Mouse (Mus musculus) limb, embryonic 14.5 days (tissue): ENCODE results near the gene Kif1b. TPM values are rescaled to one million over a fixed set of nuclear protein-coding genes. Genes with fewer than 3 reads are reported as not detected.

ENCODE experiments used
- ATAC-seq: fragments of 200-750 bp; cut with Nextera tagmentation; 2 replicates; pipeline ENCODE4 v1.8.0; 2017; ENCODE audit warnings: low read depth, moderate number of reproducible peaks, moderate TSS enrichment; ENCODE audit not compliant: low FRiP score
- DNase-seq: peaks from one replicate; pipeline ENCODE4 v3.0.0-alpha.2; 2015; ENCODE audit warnings: low spot score
- H3K27ac ChIP-seq: fragments of 300-500 bp; sonication (generic); replicated peaks from 2 replicates; pipeline ENCODE4 v1.5.1; 2014; ENCODE audit warnings: low read depth, mild to moderate bottlenecking, low read length, moderate library complexity, mixed read lengths
- H3K27me3 ChIP-seq: fragments of 300-500 bp; sonication (generic); 2 replicates; pipeline ENCODE4 v1.6.1; 2014; ENCODE audit warnings: low read length, mixed read lengths; ENCODE audit not compliant: control insufficient read depth, insufficient read depth
- H3K36me3 ChIP-seq: fragments of 300-500 bp; sonication (generic); 2 replicates; pipeline ENCODE4 v1.6.1; 2014; ENCODE audit warnings: mild to moderate bottlenecking, low read length, moderate library complexity, mixed read lengths; ENCODE audit not compliant: control insufficient read depth, insufficient read depth
- H3K4me1 ChIP-seq: fragments of 300-500 bp; sonication (generic); 2 replicates; pipeline ENCODE4 v1.6.1; 2014; ENCODE audit warnings: antibody characterized with exemption, low read length, mixed read lengths; ENCODE audit not compliant: control insufficient read depth, insufficient read depth
- H3K4me2 ChIP-seq: fragments of 300-500 bp; sonication (generic); replicated peaks from 2 replicates; pipeline ENCODE4 v1.6.1; 2014; ENCODE audit warnings: low read depth, mild to moderate bottlenecking, low read length, moderate library complexity; ENCODE audit not compliant: severe bottlenecking
- H3K4me3 ChIP-seq: fragments of 300-500 bp; sonication (generic); replicated peaks from 2 replicates; pipeline ENCODE4 v1.5.1; 2014; ENCODE audit warnings: low read length
- H3K9ac ChIP-seq: fragments of 300-500 bp; sonication (generic); 2 replicates; pipeline ENCODE4 v1.6.1; 2014; ENCODE audit warnings: mild to moderate bottlenecking, low read depth, low read length, moderate library complexity; ENCODE audit not compliant: severe bottlenecking
- H3K9me3 ChIP-seq: fragments of 300-500 bp; sonication (generic); 2 replicates; pipeline ENCODE4 v1.6.1; 2016; ENCODE audit warnings: low read length; ENCODE audit not compliant: control insufficient read depth
- POLR2A ChIP-seq: fragments of 200-500 bp; IDR thresholded peaks from 2 replicates; pipeline ENCODE4 v1.8.0; 2012; ENCODE audit warnings: inconsistent platforms, mild to moderate bottlenecking, moderate library complexity, borderline replicate concordance; ENCODE audit not compliant: insufficient read depth, insufficient read length; ENCODE audit errors: extremely low read depth
- WGBS: fragments of 180-500 bp; shearing (Covaris S2); extraction: QIAGEN DNeasy Blood & Tissue Kit; methylation state at CpG from one replicate; pipeline ENCODE4 v1.1.7; 2014; 5-methylcytosine and 5-hydroxymethylcytosine counted together
- polyA plus RNA-seq, 2 experiments: library from polyadenylated mRNA; depleted of rRNA in 1 of 2; stranded (reverse) in 1 of 2; unstranded in 1 of 2; fragments of >200 nt; fragmentation: Nextera tagmentation in 1 of 2; extraction: Ambion mirVana in 1 of 2; gene quantifications; 2 replicates each; pipeline versions ENCODE4 v1.2.1 to v1.2.3; 2012 to 2014

Kif1b gene
- polyA plus RNA-seq, 2 experiments: 35.0 to 50.3 TPM

DNA sequence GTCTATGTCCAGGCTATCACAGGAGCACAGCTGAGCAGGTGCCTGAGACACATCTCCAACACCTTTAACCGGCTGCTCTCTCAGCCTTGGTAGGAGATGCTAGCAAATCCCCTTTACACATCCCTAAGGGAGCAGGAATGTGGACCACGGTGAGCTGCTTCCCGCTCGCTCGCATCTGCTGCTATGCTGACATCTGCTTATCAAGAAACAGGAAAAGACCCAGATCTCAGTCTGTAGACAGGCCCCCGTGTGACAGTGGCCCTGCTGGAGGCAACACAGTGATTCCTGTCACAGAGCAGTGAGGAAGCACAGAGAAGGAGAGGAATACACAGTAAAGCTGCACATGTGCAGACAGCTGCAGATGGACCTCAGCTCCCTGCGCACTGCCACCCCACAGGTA is 28.8 kb upstream of the Kif1b start:
- Histone ChIP-seq H3K4me1 (no peaks in the 10 kb centered on the region), H3K27me3 (no peaks in the 10 kb centered on the region), H3K4me2 (no peak overlapping the region), H3K4me3 (no peak overlapping the region), H3K27ac (no peak overlapping the region), H3K36me3 (peaks cover 94% of the 10 kb centered on the region), H3K9me3 (no peaks in the 10 kb centered on the region), H3K9ac (no peak overlapping the region)
- no peak for TF ChIP-seq POLR2A
- DNase-seq (no peak), ATAC-seq (no peak)
- WGBS: 91% methylated on average over 7 of the region's 7 CpGs

DNA sequence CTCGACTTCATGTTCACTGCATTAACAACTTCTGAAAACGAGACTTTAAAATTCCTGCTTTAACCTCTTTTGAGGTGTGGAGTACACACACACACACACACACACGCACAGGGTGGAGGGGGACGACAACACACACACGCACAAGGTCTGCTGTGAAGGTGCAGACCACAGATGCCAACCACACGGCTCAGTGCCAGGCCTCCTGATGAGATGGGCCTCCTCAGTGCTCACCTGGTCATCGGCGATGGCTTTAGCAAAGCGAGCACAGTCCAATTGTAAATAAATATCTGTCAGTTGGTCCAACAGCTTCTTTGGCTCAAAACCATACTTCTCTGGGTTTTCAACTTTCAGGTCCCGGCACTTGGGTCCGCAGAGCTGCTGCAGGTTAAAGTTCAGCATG is 27.4 kb upstream of the Kif1b start:
- Histone ChIP-seq H3K36me3 (peaks cover 94% of the 10 kb centered on the region), H3K4me1 (no peaks in the 10 kb centered on the region), H3K27ac (no peak overlapping the region), H3K4me3 (no peak overlapping the region), H3K4me2 (no peak overlapping the region), H3K27me3 (no peaks in the 10 kb centered on the region), H3K9me3 (no peaks in the 10 kb centered on the region), H3K9ac (no peak overlapping the region)
- WGBS: 89% methylated on average over 11 of the region's 11 CpGs
- no peak for ATAC-seq
- no peak for DNase-seq
- no peak for TF ChIP-seq POLR2A

DNA sequence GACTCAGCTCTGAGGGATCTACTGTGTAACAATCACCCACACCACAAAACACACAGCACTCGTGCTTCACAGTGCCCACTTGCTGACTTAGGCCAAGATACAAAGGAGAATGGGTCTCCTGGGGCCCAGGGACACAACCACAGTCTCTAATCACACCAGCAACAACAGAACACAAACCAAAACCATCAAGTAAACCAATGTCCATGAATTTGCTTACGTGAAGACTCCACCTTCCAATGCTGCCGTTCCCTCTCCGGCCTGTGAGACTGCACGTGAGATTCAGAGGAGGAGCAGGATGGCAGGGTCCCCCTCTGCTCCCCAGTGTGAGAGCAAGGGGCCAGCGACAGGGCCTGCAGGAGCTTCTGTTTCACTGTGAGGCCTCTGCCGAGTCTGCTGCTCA is 25.2 kb upstream of the Kif1b start:
- Histone ChIP-seq H3K4me3 (no peak overlapping the region), H3K27me3 (no peaks in the 10 kb centered on the region), H3K4me2 (no peak overlapping the region), H3K27ac (no peak overlapping the region), H3K9me3 (no peaks in the 10 kb centered on the region), H3K36me3 (peaks cover 95% of the 10 kb centered on the region), H3K9ac (no peak overlapping the region), H3K4me1 (no peaks in the 10 kb centered on the region)
- DNase-seq: no peak
- no peak for ATAC-seq
- WGBS: 88% methylated on average over 7 of the region's 7 CpGs
- no peak for TF ChIP-seq POLR2A

DNA sequence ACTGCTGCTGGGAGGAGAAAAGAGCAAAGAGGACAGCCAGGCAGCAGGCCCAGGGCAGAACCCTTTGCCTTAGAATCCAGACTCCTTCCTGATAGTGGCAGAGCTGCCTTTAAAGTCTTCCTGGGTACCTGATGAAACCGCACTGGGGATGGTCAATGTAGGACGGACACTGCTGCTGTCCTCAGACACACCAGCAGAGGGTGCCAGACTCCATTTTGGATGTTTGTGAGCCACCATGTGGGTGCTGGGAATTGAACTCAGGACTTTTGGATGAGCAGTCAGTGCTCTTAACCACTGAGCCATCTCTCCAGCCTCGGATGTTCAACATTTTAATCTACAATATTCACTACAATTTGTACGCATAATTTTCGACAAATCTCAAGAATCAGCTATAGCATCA is 23.0 kb upstream of the Kif1b start:
- ATAC-seq: no peak
- Histone ChIP-seq H3K4me3 (no peak overlapping the region), H3K9me3 (no peaks in the 10 kb centered on the region), H3K36me3 (peaks cover 84% of the 10 kb centered on the region), H3K4me2 (no peak overlapping the region), H3K4me1 (no peaks in the 10 kb centered on the region), H3K27ac (no peak overlapping the region), H3K27me3 (no peaks in the 10 kb centered on the region), H3K9ac (no peak overlapping the region)
- TF ChIP-seq POLR2A: no peak
- WGBS: 95% methylated on average over 5 of the region's 5 CpGs
- DNase-seq: no peak

DNA sequence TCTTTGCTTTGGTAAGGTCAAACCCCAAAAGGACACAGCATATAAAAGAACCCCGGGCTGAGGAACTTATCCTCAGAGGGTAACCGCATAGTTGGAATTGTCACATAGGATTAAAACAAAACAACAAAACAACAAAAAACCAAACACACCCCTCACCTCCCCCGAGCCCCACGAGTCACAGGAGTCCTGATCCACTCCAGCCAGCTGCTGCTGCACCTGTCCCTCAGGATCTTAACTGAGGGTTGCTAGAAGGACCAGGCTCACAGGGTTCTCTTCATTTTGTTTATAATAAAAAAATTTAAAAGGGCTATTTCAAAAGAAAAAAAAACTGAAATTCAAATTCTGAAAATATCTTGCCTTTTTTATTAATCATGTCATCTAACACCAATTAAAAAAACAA is 21.2 kb upstream of the Kif1b start:
- no peaks in the 10 kb centered on the region for H3K4me1 ChIP-seq
- no peaks in the 10 kb centered on the region for H3K27me3 ChIP-seq
- no peak overlapping the region for H3K4me2 ChIP-seq
- 82% methylated on average over 4 of the region's 4 CpGs for WGBS
- no peak overlapping the region for H3K27ac ChIP-seq
- no peak for TF ChIP-seq POLR2A
- no peaks in the 10 kb centered on the region for H3K9me3 ChIP-seq
- no peak overlapping the region for H3K9ac ChIP-seq
- H3K4me3 ChIP-seq: no peak overlapping the region
- DNase-seq: no peak
- H3K36me3 ChIP-seq: peaks cover 66% of the 10 kb centered on the region
- ATAC-seq: no peak

DNA sequence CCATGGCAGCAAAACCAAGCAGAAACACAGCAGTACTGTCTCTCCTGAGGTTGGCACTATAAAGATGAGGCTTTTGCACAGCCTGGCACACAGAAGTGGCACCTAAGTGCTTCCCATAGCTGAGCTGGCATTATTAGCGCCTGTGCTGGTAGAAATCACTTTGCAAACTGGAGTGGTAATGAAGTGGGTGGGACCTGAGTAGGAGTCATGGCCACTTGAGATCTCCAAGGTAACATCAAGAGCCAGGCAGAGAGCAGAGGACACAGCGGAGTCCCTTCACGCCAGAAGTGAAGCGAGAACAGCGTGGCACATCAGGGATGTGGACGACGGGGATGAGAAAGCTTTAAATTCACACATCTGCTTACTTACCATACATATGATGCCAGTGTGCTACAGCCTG is 19.8 kb upstream of the Kif1b start:
- TF ChIP-seq POLR2A: no peak
- Histone ChIP-seq H3K4me2 (no peak overlapping the region), H3K27me3 (no peaks in the 10 kb centered on the region), H3K27ac (no peak overlapping the region), H3K36me3 (peaks cover 51% of the 10 kb centered on the region), H3K9me3 (no peaks in the 10 kb centered on the region), H3K9ac (no peak overlapping the region), H3K4me1 (no peaks in the 10 kb centered on the region), H3K4me3 (no peak overlapping the region)
- no peak for ATAC-seq
- 93% methylated on average over 7 of the region's 7 CpGs for WGBS
- no peak for DNase-seq
